Mouse (Mus musculus): ENCODE measurements around the gene Med27.

GRCm38 (mm10) chr2:29407764-29408163 is 61.1 kb downstream of the Med27 start:
- TF ChIP-seq CTCF (conservative IDR thresholded peaks at IDR 0.05; ENCODE audit: insufficient read depth, insufficient read length, low read depth, low read length), result no peak
- no peak for TF ChIP-seq POLR2A (IDR thresholded peaks at IDR 0.05; ENCODE audit: low read depth, low read length)

Data from kidney, adult 2 months (tissue).